Mouse (Mus musculus) testis, adult 2 months (tissue): Measurements from ENCODE around the gene Hspe1.

Source experiments
- CTCF ChIP-seq: fragments of 200-500 bp; IDR thresholded peaks from 2 replicates; pipeline ENCODE4 v1.5.1; 2012; ENCODE audit warnings: low read depth, mild to moderate bottlenecking, inconsistent platforms, low read length, moderate library complexity; ENCODE audit not compliant: control insufficient read depth, insufficient read depth, insufficient replicate concordance
- POLR2A ChIP-seq: fragments of 200-500 bp; IDR thresholded peaks from 2 replicates; pipeline ENCODE4 v1.6.1; 2012; ENCODE audit warnings: low read depth, mild to moderate bottlenecking, inconsistent platforms, low read length, moderate library complexity; ENCODE audit not compliant: control insufficient read depth

DNA sequence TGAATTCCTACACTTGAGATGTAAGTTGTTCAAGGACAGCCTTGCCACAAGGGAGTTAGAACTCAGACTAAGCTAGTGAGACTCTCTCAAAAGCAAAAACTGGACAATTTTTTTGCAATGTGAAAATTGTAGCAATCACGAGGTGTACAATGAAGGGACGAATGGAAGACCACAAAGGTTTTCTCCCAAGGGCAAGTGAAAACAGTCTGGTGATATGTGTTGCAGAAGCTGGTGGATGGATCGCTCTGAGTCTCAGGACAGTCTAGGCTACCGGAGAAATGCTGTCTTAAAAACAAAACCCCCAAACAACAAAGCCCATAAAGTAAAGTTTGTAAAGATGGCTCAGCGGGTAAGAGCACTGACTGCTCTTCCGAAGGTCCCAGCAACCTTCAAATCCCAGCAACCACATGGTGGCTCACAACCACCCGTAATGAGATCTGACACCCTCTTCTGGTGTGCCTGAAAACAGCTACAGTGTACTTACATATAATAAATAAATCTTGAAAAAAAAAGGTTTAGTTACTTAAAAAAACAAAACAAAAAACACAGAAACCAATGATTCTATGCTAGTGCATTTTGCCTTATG is 2.1 kb upstream of the Hspe1 start:
- TF ChIP-seq POLR2A, result no peak
- no peak for TF ChIP-seq CTCF
